Mouse (Mus musculus) layer of hippocampus, adult 18-20 months (tissue): ENCODE results near the gene Fam129b. TPM values are rescaled to one million over a fixed set of nuclear protein-coding genes. Genes with fewer than 3 reads are reported as not detected.

Experiments used
- DNase-seq, 2 experiments: peaks; one replicate each; pipeline ENCODE4 v3.0.0; 2022; ENCODE audit warnings: low spot score in 2 of 2
- total RNA-seq, 2 experiments: library from RNA; stranded (reverse); gene quantifications; 2 replicates each; pipeline ENCODE4 v1.2.3; 2021

Fam129b gene
- total RNA-seq, 2 experiments from 2014 or later = 18.0 to 21.1 TPM

GRCm38 (mm10) chr2:32888551-32888950 lies 12.6 kb downstream of the Fam129b start:
- DNase-seq = no peak

- no peak for DNase-seq
Observed at GRCm38 (mm10) chr2:32890280-32890679, 14.4 kb downstream of the Fam129b start.

DNA sequence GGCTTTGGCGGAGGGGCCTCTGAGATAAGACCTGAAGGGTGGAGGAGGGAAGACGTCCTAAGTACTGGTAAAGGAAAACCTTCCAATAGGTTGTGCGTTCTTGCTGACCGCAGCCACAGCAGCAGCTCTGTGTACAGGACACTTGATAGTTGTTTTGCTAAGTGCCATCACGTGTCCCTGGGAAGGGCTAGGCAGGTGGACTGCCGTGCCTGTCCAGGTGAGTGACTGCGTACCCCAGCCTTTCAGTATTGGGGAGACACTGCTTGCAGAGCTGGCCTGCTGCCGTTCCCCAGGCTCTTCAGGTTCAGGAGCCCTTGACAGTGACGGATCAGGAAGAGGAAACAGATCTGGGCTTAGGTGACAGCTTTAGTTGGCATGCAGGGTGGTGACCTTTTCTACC lies 15.4 kb downstream of the Fam129b start:
- no peak for DNase-seq

- DNase-seq = no peak
Observed at GRCm38 (mm10) chr2:32892490-32892889, 16.6 kb downstream of the Fam129b start.

DNA sequence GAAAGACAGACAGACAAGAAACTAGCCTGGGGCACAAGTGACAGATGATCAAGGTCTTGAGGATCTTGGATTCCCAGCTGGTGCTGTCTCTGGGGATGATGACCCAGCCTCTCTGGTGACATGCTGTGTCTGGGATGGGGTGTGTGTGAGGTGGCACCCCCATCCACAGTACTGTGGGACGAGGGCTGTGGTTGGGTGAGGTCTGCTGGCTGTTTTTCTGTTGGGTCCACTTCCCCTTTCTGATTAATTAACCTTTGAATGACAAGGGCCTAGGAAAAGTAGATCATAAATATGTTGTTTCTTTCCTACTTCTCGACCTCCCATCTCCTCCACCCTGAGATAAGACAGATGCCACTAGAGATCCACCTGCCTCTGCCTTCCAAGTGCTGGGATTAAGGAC lies 18.2 kb downstream of the Fam129b start:
- no peak for DNase-seq

DNA sequence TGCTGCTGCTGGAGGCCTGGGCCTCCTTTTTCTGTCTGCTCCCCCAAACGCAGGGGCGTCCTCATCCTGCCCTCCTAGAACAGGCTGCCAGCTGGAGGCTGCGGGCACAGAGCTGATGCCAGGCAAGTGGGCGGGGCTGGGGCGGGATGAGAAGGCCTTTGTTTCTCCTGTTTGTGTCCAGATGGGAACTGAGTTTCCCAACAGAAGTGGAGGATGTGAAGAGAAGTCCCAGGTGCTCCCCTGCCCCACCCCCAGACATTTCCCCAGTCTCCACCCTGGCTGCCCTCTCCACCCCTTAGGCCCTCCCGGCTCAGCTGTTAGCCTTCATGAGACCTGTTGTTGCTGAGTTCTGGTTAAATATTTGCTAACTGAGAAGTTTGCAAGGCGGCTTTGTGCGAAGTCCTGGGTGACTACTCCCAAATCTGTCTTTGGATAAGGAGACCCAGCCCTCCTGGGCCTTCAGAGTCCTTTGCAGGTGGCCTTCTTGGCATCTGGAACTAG lies 19.7 kb downstream of the Fam129b start:
- DNase-seq = peak in 1 of 2 experiments; percentile 55

GRCm38 (mm10) chr2:32896507-32897147 lies 20.7 kb downstream of the Fam129b start:
- DNase-seq = peak in 1 of 2 experiments; percentile 62

DNA sequence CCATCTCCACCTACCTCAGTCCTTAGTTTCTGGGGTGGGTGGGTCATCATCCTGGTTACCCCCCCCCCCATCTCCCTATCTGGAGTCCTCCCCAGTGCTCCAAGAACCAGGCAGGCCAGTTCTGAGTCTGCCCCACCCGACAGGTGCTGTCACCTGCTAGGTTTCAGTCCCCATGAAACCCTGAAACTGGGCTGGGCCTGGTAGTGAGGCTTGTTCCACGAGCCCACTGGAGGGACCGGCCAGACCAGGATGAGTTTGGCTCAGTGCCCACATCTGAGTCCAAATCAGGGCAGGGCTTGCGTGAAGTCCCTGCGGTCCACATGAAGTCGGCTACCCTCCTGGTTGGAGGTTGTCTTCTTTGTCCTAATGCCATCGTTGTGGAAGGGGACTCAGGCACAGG lies 23.1 kb downstream of the Fam129b start:
- no peak for DNase-seq

- no peak for DNase-seq
Observed at GRCm38 (mm10) chr2:32902126-32902525, 26.2 kb downstream of the Fam129b start.

DNA sequence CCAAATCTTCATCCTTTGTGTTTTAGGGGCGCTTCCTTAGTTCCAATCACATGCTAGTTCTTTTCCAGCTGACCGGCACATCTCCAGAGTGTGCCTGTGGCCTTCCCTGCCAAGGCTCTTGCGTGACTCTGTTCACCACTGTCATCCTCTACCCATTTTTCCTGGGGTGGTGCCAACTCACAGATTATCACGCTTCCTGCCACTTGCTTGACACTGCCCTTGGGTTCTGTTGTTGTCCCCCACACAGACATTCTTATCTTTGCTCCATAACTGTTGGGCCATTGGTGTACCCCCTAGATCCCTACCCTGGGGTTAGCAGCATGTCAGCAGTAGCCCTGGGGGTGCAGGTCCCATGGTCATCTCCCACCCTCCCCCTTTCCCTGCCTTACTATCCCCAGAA lies 27.6 kb downstream of the Fam129b start:
- no peak for DNase-seq

DNA sequence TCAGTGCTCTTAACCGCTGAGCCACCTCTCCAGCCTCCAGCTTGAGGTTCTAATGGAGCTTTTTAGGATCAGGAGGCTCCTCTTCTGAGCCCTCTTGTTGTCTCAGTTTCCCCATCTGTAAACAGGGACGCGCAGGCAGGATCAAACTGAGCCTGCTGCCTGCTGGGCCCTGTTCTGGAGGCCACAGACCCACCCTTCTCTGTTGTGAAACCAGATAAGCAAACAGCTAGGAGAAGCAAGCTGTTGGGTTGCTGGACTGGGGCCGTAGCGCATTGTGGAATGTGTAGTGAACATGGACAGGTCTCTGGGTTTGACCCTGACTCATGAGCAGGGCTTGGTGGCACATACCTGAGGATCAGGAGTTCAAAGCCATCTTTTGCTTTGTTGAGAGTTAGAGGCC lies 28.7 kb downstream of the Fam129b start:
- DNase-seq = no peak

- no peak for DNase-seq
Observed at GRCm38 (mm10) chr2:32905297-32905696, 29.4 kb downstream of the Fam129b start.

GRCm38 (mm10) chr2:32907442-32907841 lies 31.5 kb downstream of the Fam129b start:
- DNase-seq = no peak

GRCm38 (mm10) chr2:32908272-32908671 lies 32.4 kb downstream of the Fam129b start:
- DNase-seq = peak in 1 of 2 experiments; percentile 47

DNA sequence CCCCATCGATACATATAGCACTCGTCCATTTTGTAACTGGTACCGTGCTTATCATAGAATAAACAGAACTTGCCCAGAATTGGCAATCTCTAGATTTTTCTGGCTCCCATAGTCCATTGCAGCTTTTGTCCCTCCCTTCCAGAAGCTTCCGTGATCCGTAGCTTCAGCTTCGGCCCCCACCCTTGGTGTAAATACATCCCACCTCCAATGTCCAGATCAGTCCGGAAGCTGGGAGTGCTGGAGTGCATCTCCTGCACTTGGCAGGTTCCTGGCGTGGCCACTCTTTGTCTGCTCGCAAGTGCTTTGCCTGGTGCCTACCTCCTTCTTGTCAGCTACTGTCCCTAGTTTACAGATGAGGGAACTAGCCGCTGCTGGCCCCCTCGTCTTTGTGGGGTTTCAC lies 32.9 kb downstream of the Fam129b start:
- no peak for DNase-seq

GRCm38 (mm10) chr2:32911639-32912182 lies 35.8 kb downstream of the Fam129b start:
- DNase-seq = no peak

DNA sequence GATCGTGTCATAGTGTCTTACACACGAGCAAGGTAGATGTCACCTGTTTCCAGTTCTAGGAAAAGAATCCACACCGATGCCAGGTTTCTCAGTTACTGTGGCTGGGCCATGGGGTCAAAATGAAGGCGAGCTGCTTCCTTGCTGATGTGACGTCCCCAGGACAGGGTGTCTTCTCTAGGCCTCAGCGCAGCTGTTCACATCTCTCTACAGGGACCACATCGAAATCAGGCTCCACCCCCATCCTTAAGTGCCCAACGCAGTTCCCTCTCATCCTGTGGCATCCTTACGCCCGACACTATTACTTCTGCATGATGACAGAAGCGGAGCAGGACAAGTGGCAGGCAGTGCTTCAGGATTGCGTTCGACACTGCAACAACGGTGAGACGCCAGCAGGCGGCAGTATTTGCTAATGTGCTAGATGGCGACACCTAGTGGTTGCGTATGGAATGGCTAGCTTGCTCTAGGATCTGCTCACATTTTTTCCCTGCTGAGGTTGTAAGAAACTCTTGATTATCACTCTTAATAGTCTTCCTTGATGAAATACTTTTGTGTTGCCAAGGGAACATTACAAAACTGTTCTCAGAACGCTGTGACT lies 36.4 kb downstream of the Fam129b start:
- peak; percentile 76 to 89 for DNase-seq

DNA sequence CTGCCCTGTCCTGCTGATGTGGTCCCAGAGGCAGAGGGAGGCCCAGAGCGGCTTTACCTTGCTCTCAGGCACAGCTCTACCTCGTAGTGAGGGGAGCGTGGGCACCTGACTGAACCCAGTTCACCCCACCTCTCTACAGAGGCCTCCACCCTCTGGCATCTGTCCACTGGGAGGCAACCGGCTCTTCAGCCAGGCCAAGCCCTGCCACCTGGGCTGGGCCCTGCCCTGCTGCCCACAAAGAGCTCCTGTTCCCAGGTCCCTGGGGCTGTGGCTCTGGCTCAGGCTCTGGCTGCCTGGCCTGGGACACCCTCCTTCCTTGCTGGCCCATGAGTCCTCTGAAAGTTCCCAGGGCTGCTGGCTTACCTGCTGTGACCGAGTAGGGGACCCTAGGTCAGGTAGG lies 38.4 kb downstream of the Fam129b start:
- no peak for DNase-seq

DNA sequence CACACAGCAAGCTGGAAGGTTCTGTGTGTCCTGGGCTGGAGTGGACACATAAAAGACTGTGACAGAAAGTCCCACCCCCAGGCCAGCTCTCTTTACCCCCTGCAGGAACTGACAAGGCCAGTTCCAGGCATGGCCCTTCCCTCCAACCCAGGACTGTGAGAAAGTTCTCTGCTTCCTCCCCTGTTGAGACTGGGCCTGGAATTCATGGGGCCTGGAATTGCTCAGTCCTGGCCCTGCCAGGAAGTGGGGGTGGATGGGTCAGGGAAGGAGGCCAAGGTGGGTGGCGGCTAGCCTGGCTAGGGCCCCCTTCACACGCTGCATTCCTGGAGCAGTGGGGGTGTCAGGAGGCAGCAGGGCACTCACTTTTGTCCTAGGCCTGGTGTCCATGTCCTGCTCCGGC lies 39.0 kb downstream of the Fam129b start:
- DNase-seq = no peak

GRCm38 (mm10) chr2:32917526-32917925 lies 41.6 kb downstream of the Fam129b start:
- peak; percentile 60 to 74 for DNase-seq

DNA sequence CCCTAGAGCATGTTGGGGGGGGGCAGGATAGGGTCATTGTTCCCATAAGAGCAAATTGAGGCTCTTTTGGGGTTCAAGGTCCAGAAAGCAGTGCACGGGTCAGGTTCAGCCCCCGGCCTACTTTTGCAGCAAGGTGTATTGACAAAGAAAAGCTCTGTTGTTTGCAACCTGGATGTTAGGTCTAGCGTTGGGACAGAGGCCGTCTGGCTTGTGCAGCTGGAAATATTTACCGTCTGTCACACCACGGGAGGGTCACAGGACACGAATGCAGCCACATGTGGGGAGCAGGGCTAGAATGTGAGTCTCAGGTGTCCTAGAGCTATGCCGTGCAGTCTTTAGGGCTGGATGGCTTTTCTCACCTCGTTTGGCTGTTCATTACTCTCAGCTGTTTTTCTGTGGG lies 42.5 kb downstream of the Fam129b start:
- no peak for DNase-seq

DNA sequence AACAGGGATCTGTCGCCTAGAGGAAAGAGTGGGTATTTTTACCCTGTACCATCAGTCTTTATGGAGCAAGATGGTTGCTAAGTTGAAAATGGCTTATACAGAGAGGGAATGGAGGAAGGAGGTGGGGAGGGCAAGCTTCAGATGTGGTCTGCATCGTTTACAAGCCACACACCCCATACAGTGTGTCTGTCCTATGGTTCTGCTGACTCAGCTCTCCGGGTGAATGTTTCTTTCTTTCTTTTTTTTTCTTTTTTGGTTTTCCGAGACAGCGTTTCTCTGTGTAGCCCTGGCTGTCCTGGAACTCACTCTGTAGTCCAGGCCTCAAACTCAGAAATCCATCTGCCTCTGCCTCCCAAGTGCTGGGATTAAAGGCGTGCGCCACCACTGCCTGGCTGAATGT lies 45.3 kb downstream of the Fam129b start:
- DNase-seq = no peak
